ENCODE assay signal across 8 mouse cellular contexts in the genomic region with DNA sequence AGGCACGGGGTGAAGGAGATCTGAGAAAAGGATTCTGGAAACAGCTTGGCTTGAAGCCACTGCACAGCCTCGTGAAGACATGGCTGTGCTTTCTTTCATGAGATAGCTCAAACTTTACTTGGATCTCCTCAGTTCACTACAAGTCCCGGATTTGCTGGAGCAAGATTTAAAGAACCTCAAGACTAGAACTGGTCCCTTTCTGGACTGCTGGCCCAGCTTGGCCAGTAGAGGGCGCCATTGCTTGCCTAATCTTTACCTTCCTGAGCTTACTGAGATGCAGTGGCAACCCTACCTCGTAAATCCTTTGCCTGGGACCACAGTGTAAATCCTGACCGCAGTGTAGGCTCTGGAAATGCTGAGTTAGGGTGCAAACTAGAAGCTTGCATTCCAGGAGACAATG. TPM values are rescaled to one million over a fixed set of nuclear protein-coding genes. Genes with fewer than 3 reads are reported as not detected.
DNase-seq lines count a peak whose midpoint lies in the region; ATAC-seq lines count a peak whose summit lies in the region.

No protein-coding gene starts in this region.

- H3K4me3 ChIP-seq in midbrain, embryonic 11.5 days (ENCODE audit: low read depth, low read length) = no peak overlapping the region

- 32% methylated on average over 6 of the region's 6 CpGs for WGBS in midbrain, embryonic 11.5 days

- H3K9ac ChIP-seq in midbrain, embryonic 11.5 days (ENCODE audit: low read length) = no peak overlapping the region

- intact Hi-C loops in heart, postnatal 25 days (cut with DNase I) = loop anchor here (1.0 to 5.0 kb wide), 2 partner anchors 51 to 316 kb away; no protein-coding TSS in a partner anchor
- intact Hi-C loops in heart, postnatal 36 days (cut with DNase I) = loop anchor here (2.0 to 5.0 kb wide), 2 partner anchors 121 to 375 kb away; no protein-coding TSS in a partner anchor

- H3K4me1 ChIP-seq in midbrain, embryonic 11.5 days (ENCODE audit: control insufficient read depth, insufficient read depth, low read length) = no peaks in the 10 kb centered on the region

- no peaks in the 10 kb centered on the region for H3K27me3 ChIP-seq in midbrain, embryonic 11.5 days (ENCODE audit: control insufficient read depth, insufficient read depth, low read length)

- H3K36me3 ChIP-seq in midbrain, embryonic 11.5 days (ENCODE audit: control insufficient read depth, insufficient read depth, low read length) = no peaks in the 10 kb centered on the region

- no peak overlapping the region for H3K4me2 ChIP-seq in midbrain, embryonic 11.5 days

- H3K9me3 ChIP-seq in midbrain, embryonic 11.5 days (ENCODE audit: control insufficient read depth, low read length) = no peaks in the 10 kb centered on the region

- DNase-seq in heart, adult 8-10 months (ENCODE audit: low spot score) = peak; percentile 57
- no peak for DNase-seq in heart, postnatal 25 days (ENCODE audit: low spot score)
- peak; percentile 51 to 64 for DNase-seq in adrenal gland, adult 18-20 months (ENCODE audit: low spot score in 2 of 2)
- DNase-seq in embryo, embryonic 10.5 days (ENCODE audit: low spot score) = peak; percentile 84
- peak; percentile 64 to 76 for DNase-seq in heart, postnatal 36 days
- DNase-seq in layer of hippocampus, postnatal 36 days = peak; percentile 44 to 65
- DNase-seq in midbrain, embryonic 11.5 days (ENCODE audit: low spot score, missing footprints) = peak; percentile 92
- DNase-seq in spleen, postnatal 36 days (ENCODE audit: low spot score in 2 of 2) = peak; percentile 17 to 19

- no peak overlapping the region for H3K27ac ChIP-seq in midbrain, embryonic 11.5 days (ENCODE audit: low read depth, low read length)

- ATAC-seq in midbrain, embryonic 11.5 days (ENCODE audit: low FRiP score) = no peak

RNA-seq across cellular contexts. Expression of a gene that starts 6.7 kb away (rescaled TPM):
- total RNA-seq in heart, adult 8-10 months (2022) = not detected
- total RNA-seq in heart, postnatal 25 days (2021) = under 1 TPM; 0.03 TPM
- total RNA-seq in adrenal gland, adult 18-20 months (2021) = not detected
- not detected for total RNA-seq in heart, postnatal 36 days (2021)
- not detected for total RNA-seq in layer of hippocampus, postnatal 36 days (2021)
- 0.03 and 0.08 TPM in 2 replicates for polyA plus RNA-seq in midbrain, embryonic 11.5 days (2014; fragmentation: Nextera tagmentation; extraction: Ambion mirVana)

RNA-seq across cellular contexts. Expression of a gene that starts 15.0 kb away (rescaled TPM):
- not detected for total RNA-seq in heart, adult 8-10 months (2022)
- not detected for total RNA-seq in heart, postnatal 25 days (2021)
- total RNA-seq in adrenal gland, adult 18-20 months (2021) = 1 to 10 TPM in 1 of 2 experiments, under 1 TPM in 1; 0.60 to 5.0 TPM
- total RNA-seq in heart, postnatal 36 days (2021) = not detected
- not detected for total RNA-seq in layer of hippocampus, postnatal 36 days (2021)
- polyA plus RNA-seq in midbrain, embryonic 11.5 days (2014; fragmentation: Nextera tagmentation; extraction: Ambion mirVana) = 0.14 TPM in 1 of 2 replicates, not detected in the other

RNA-seq across cellular contexts. Expression of a gene that starts 23.4 kb away (rescaled TPM):
- total RNA-seq in heart, adult 8-10 months (2022) = 1 to 10 TPM; 3.7 to 7.5 (median 5.7) TPM
- total RNA-seq in heart, postnatal 25 days (2021) = 1 to 10 TPM; 7.3 to 9.3 TPM
- 1 to 10 TPM; 1.3 to 1.7 TPM for total RNA-seq in adrenal gland, adult 18-20 months (2021)
- total RNA-seq in heart, postnatal 36 days (2021) = 1 to 10 TPM; 6.3 to 6.7 TPM
- 1 to 10 TPM; 4.4 to 5.1 TPM for total RNA-seq in layer of hippocampus, postnatal 36 days (2021)
- polyA plus RNA-seq in midbrain, embryonic 11.5 days (2014; fragmentation: Nextera tagmentation; extraction: Ambion mirVana) = 0.17 and 0.29 TPM in 2 replicates
